Mouse (Mus musculus) megakaryocyte, embryonic 14.5 days (primary cell): ENCODE results near the gene Eea1.

Experiments
- FLI1 ChIP-seq: IDR thresholded peaks from 2 replicates; pipeline ENCODE4 v1.6.1; 2012; ENCODE audit warnings: low read length, inconsistent platforms, mixed read lengths
- GATA1 ChIP-seq: IDR thresholded peaks from 3 replicates; pipeline ENCODE4 v1.6.1; 2012; ENCODE audit warnings: mixed read lengths, low read length, inconsistent platforms, borderline replicate concordance

DNA sequence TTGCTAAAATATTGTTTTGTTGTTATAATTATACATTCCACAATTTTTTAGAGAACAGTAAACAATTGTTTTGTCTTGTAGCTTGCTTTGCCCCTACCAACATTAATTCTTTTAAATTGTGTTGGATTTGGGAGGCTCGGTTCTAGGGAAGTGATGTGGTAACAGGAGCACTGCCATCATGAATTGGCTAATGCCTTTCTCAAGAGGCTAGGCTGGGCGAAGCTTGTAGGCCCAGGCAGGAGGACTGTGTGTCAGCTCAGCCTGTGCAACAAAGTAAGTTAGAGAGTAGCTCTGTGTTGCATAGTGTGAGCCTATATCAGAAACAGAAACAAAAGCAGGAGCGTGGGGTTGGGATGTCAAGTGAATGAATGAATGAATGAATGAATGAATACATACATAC, 9.0 kb downstream of the Eea1 start:
- TF ChIP-seq GATA1 (no peak), FLI1 (no peak)
